Comparison of ENCODE assay signal across 9 mouse cellular contexts in genomic region chr17:56512310-56512709, GRCm38 (mm10). TPM values are rescaled to one million over a fixed set of nuclear protein-coding genes. Genes with fewer than 3 reads are reported as not detected.
DNase-seq lines count a peak whose midpoint lies in the region; ATAC-seq and TF ChIP-seq lines count a peak whose summit lies in the region.
"Had no signal": no experiment of that assay in that cellular context is flagged by ENCODE, and none has a peak within 500 bp of the region (broad histone marks: within the 10 kb centered on the region; RNA-seq: fewer than 3 reads in every experiment).

Gene Znrf4 (minus strand): TSS chr17:56512431.

- WGBS in kidney, postnatal 0 days = 55% methylated on average over 22 of the region's 22 CpGs
- 65% methylated on average over 22 of the region's 22 CpGs for WGBS in kidney, adult 2 months
- 63% methylated on average over 22 of the region's 22 CpGs for WGBS in embryonic facial prominence, embryonic 15.5 days
- 65% methylated on average over 22 of the region's 22 CpGs for WGBS in intestine, embryonic 15.5 days
- WGBS in neural tube, embryonic 14.5 days = 67% methylated on average over 22 of the region's 22 CpGs

- peak within 1 kb of the TSS; percentile 24; the same call in 1 of the 2 replicates for H3K4me3 ChIP-seq in kidney, postnatal 0 days (replicated peaks; ENCODE audit: low read depth, low read length)
- H3K4me3 ChIP-seq in kidney, adult 2 months (ENCODE audit: insufficient read depth, low read depth, low read length) = no peak within 1 kb of the TSS
- peak within 1 kb of the TSS; percentile 26 for H3K4me3 ChIP-seq in embryonic facial prominence, embryonic 15.5 days (replicated peaks)
- peak within 1 kb of the TSS; percentile 27 for H3K4me3 ChIP-seq in intestine, embryonic 15.5 days (replicated peaks)
- peak within 1 kb of the TSS; percentile 16; the same call in 1 of the 2 replicates for H3K4me3 ChIP-seq in neural tube, embryonic 14.5 days (ENCODE audit: low read depth, low read length)

- DNase-seq in kidney, postnatal 0 days (ENCODE audit: low spot score) = no peak
- no peak for DNase-seq in kidney, adult 2 months
- DNase-seq in urinary bladder, adult 2 months (ENCODE audit: low spot score) = no peak
- no peak for DNase-seq in MN1 (ENCODE audit: low spot score)
- no peak for DNase-seq in spleen, postnatal 10 days (ENCODE audit: low spot score in 2 of 2)

- no peak within 1 kb of the TSS for H3K27ac ChIP-seq in kidney, postnatal 0 days
- no peak within 1 kb of the TSS for H3K27ac ChIP-seq in kidney, adult 2 months (ENCODE audit: insufficient read depth, low read depth, low read length)
- H3K27ac ChIP-seq in embryonic facial prominence, embryonic 15.5 days (replicated peaks) = no peak within 1 kb of the TSS
- H3K27ac ChIP-seq in intestine, embryonic 15.5 days = no peak within 1 kb of the TSS
- H3K27ac ChIP-seq in neural tube, embryonic 14.5 days (ENCODE audit: low read depth, low read length) = no peak within 1 kb of the TSS

- H3K27me3 ChIP-seq in kidney, postnatal 0 days (ENCODE audit: insufficient read depth, low read length) = peaks cover 28% of the 10 kb centered on the region
- no peaks in the 10 kb centered on the region for H3K27me3 ChIP-seq in kidney, adult 2 months (replicated peaks; ENCODE audit: control insufficient read depth, insufficient read depth, low read length)
- H3K27me3 ChIP-seq in embryonic facial prominence, embryonic 15.5 days = peaks cover 58% of the 10 kb centered on the region
- H3K27me3 ChIP-seq in intestine, embryonic 15.5 days (replicated peaks) = peaks cover 47% of the 10 kb centered on the region
- H3K27me3 ChIP-seq in neural tube, embryonic 14.5 days (ENCODE audit: control insufficient read depth, insufficient read depth, low read length) = peaks cover 23% of the 10 kb centered on the region

- no peaks in the 10 kb centered on the region for H3K36me3 ChIP-seq in kidney, postnatal 0 days (ENCODE audit: insufficient read depth, low read length)
- no peaks in the 10 kb centered on the region for H3K36me3 ChIP-seq in kidney, adult 2 months (ENCODE audit: control insufficient read depth, insufficient read depth, low read length)
- H3K36me3 ChIP-seq in embryonic facial prominence, embryonic 15.5 days = no peaks in the 10 kb centered on the region
- H3K36me3 ChIP-seq in intestine, embryonic 15.5 days = no peaks in the 10 kb centered on the region
- H3K36me3 ChIP-seq in neural tube, embryonic 14.5 days (ENCODE audit: control insufficient read depth, insufficient read depth, low read length) = no peaks in the 10 kb centered on the region

- H3K9ac ChIP-seq in kidney, postnatal 0 days (ENCODE audit: low read depth, low read length) = no peak within 1 kb of the TSS
- H3K9ac ChIP-seq in embryonic facial prominence, embryonic 15.5 days = no peak within 1 kb of the TSS
- no peak within 1 kb of the TSS for H3K9ac ChIP-seq in intestine, embryonic 15.5 days
- 0 out of 2 replicates have a peak within 1 kb of the TSS, but pooled peaks have one; percentile 11 for H3K9ac ChIP-seq in neural tube, embryonic 14.5 days (replicated peaks; ENCODE audit: low read depth, low read length)

- no peaks in the 10 kb centered on the region for H3K9me3 ChIP-seq in kidney, postnatal 0 days (replicated peaks; ENCODE audit: low read length)
- no peaks in the 10 kb centered on the region for H3K9me3 ChIP-seq in embryonic facial prominence, embryonic 15.5 days (replicated peaks)
- H3K9me3 ChIP-seq in intestine, embryonic 15.5 days = no peaks in the 10 kb centered on the region
- H3K9me3 ChIP-seq in neural tube, embryonic 14.5 days (ENCODE audit: control insufficient read depth, low read length) = no peaks in the 10 kb centered on the region

- TF ChIP-seq POLR2A in kidney, adult 2 months (IDR thresholded peaks at IDR 0.05; ENCODE audit: low read depth, low read length) = no peak

- no peak for TF ChIP-seq CTCF in kidney, postnatal 0 days (IDR thresholded peaks at IDR 0.05; ENCODE audit: low read depth)
- TF ChIP-seq CTCF in kidney, adult 2 months (conservative IDR thresholded peaks at IDR 0.05; ENCODE audit: insufficient read depth, insufficient read length, low read depth, low read length) = no peak

- no peak for ATAC-seq in kidney, postnatal 0 days (replicated peaks; ENCODE audit: low FRiP score, low read depth)
- ATAC-seq in embryonic facial prominence, embryonic 15.5 days (ENCODE audit: insufficient number of reproducible peaks, low FRiP score, low TSS enrichment, low read depth) = no peak
- ATAC-seq in intestine, embryonic 15.5 days = no peak
- no peak for ATAC-seq in neural tube, embryonic 14.5 days (ENCODE audit: low read depth)

- peaks cover 20% of the 10 kb centered on the region; the same call in 1 of the 2 replicates for H3K4me1 ChIP-seq in kidney, postnatal 0 days (replicated peaks; ENCODE audit: insufficient read depth, low read length)
- no peaks in the 10 kb centered on the region for H3K4me1 ChIP-seq in kidney, adult 2 months (ENCODE audit: control insufficient read depth, insufficient read depth, low read length)
- peaks cover 46% of the 10 kb centered on the region for H3K4me1 ChIP-seq in embryonic facial prominence, embryonic 15.5 days
- H3K4me1 ChIP-seq in intestine, embryonic 15.5 days (replicated peaks) = peaks cover 25% of the 10 kb centered on the region
- H3K4me1 ChIP-seq in neural tube, embryonic 14.5 days (ENCODE audit: control insufficient read depth, insufficient read depth, low read length) = peaks cover 26% of the 10 kb centered on the region

- H3K4me2 ChIP-seq in kidney, postnatal 0 days (ENCODE audit: low read length) = peak within 1 kb of the TSS; percentile 37
- peak within 1 kb of the TSS; percentile 56 for H3K4me2 ChIP-seq in embryonic facial prominence, embryonic 15.5 days (replicated peaks)
- peak within 1 kb of the TSS; percentile 57 for H3K4me2 ChIP-seq in intestine, embryonic 15.5 days (replicated peaks)
- peak within 1 kb of the TSS; percentile 29; the same call in 1 of the 2 replicates for H3K4me2 ChIP-seq in neural tube, embryonic 14.5 days (ENCODE audit: low read depth, low read length)

RNA-seq across cellular contexts. Expression of gene Znrf4, which starts in this region (rescaled TPM):
- not detected in 2 replicates for polyA plus RNA-seq in kidney, postnatal 0 days (2015; fragmentation: Nextera tagmentation; extraction: Ambion mirVana)
- 0.17 and 0.52 TPM in 2 replicates for polyA plus RNA-seq in kidney, adult 2 months (2012; rRNA removed)
- polyA plus RNA-seq in embryonic facial prominence, embryonic 15.5 days (2015; fragmentation: Nextera tagmentation; extraction: Ambion mirVana) = not detected in 2 replicates
- polyA plus RNA-seq in intestine, embryonic 15.5 days (2015; fragmentation: Nextera tagmentation; extraction: Ambion mirVana) = not detected in 2 replicates
- not detected in 2 replicates for polyA plus RNA-seq in neural tube, embryonic 14.5 days (2014; fragmentation: Nextera tagmentation; extraction: Ambion mirVana)
- not detected in 2 replicates for polyA plus RNA-seq in urinary bladder, adult 2 months (2012; rRNA removed)
- polyA plus RNA-seq: large intestine, adult 2 months had no signal
